Mouse (Mus musculus) MEL (cell line): Measurements from ENCODE around the gene Mnd1. TPM values are rescaled to one million over a fixed set of nuclear protein-coding genes. Genes with fewer than 3 reads are reported as not detected.
A peak's percentile ranks its signal among the peaks of the same experiment; 100 is the strongest.

Experiments used
- DNase-seq: peaks from one replicate; pipeline ENCODE4 v3.0.0; 2011; ENCODE audit warnings: low read depth, low spot score
- H3K27ac ChIP-seq: 2 replicates; pipeline ENCODE4 v1.5.1; 2012; ENCODE audit warnings: low read depth, mild to moderate bottlenecking, control low read depth, low read length, moderate library complexity; ENCODE audit not compliant: control insufficient read depth
- H3K27me3 ChIP-seq, 2 experiments: fragments of 150-350 bp in 1 of 2; sonication (generic) in 1 of 2; 2 replicates each; pipeline ENCODE4 v1.6.1; 2012; ENCODE audit warnings: low read length in 2 of 2, mild to moderate bottlenecking in 2 of 2, improper control_type of control experiment in 1 of 2, moderate library complexity in 1 of 2; ENCODE audit not compliant: insufficient read depth in 2 of 2, control insufficient read depth in 1 of 2
- H3K36me3 ChIP-seq, 2 experiments: 2 replicates each; pipeline ENCODE4 v1.6.1; 2012 to 2014; ENCODE audit warnings: low read length in 2 of 2, improper control_type of control experiment in 1 of 2, inconsistent platforms in 1 of 2, mild to moderate bottlenecking in 1 of 2; ENCODE audit not compliant: insufficient read depth in 2 of 2, control insufficient read depth in 1 of 2
- H3K4me1 ChIP-seq, 2 experiments: fragments of 150-350 bp in 1 of 2; sonication (generic) in 1 of 2; 2 replicates each; pipeline ENCODE4 v1.6.1; 2012; ENCODE audit warnings: low read length in 2 of 2, improper control_type of control experiment in 1 of 2, mild to moderate bottlenecking in 1 of 2; ENCODE audit not compliant: insufficient read depth in 2 of 2, control insufficient read depth in 1 of 2
- H3K4me3 ChIP-seq, 2 experiments: fragments of 150-350 bp in 1 of 2; sonication (generic) in 1 of 2; 2 replicates each; pipeline ENCODE4 v1.5.1; 2012; ENCODE audit warnings: low read depth in 2 of 2, low read length in 2 of 2, mild to moderate bottlenecking in 2 of 2, moderate library complexity in 2 of 2, control low read depth in 1 of 2, improper control_type of control experiment in 1 of 2; ENCODE audit not compliant: control insufficient read depth in 1 of 2, insufficient read depth in 1 of 2
- H3K79me2 ChIP-seq: 2 replicates; pipeline ENCODE4 v1.6.1; 2012; ENCODE audit warnings: mild to moderate bottlenecking, low read length, moderate library complexity; ENCODE audit not compliant: control insufficient read depth, poor library complexity, insufficient read depth
- H3K9ac ChIP-seq: 2 replicates; pipeline ENCODE4 v1.6.1; 2012; ENCODE audit warnings: low read depth, mild to moderate bottlenecking, control low read depth, low read length, moderate library complexity; ENCODE audit not compliant: control insufficient read depth, poor library complexity, severe bottlenecking
- H3K9me3 ChIP-seq: fragments of 150-350 bp; sonication (generic); replicated peaks from 2 replicates; pipeline ENCODE4 v1.6.1; 2012; ENCODE audit warnings: mild to moderate bottlenecking, low read length, improper control_type of control experiment, moderate library complexity; ENCODE audit not compliant: insufficient read depth
- CHD2 ChIP-seq: IDR thresholded peaks from 2 replicates; pipeline ENCODE4 v1.6.1; 2011; ENCODE audit warnings: low read length, improper control_type of control experiment
- CTCF ChIP-seq, 3 experiments: IDR thresholded peaks in 2 of 3; conservative IDR thresholded peaks in 1 of 3; 2 replicates each; pipeline ENCODE4 v1.5.1; 2011 to 2012; ENCODE audit warnings: low read length in 3 of 3, low read depth in 2 of 3, mild to moderate bottlenecking in 2 of 3, improper control_type of control experiment in 1 of 3, inconsistent platforms in 1 of 3, mixed read lengths in 1 of 3, moderate library complexity in 1 of 3; ENCODE audit not compliant: control insufficient read depth in 1 of 3, insufficient read depth in 1 of 3, poor library complexity in 1 of 3, severe bottlenecking in 1 of 3
- ELF1 ChIP-seq: IDR thresholded peaks from 2 replicates; pipeline ENCODE4 v1.6.1; 2014; ENCODE audit warnings: low read depth, mild to moderate bottlenecking, inconsistent platforms, low read length, improper control_type of control experiment, moderate library complexity
- EP300 ChIP-seq, 2 experiments: IDR thresholded peaks; 2 replicates each; pipeline ENCODE4 v1.6.1; 2011; ENCODE audit warnings: improper control_type of control experiment in 2 of 2, low read length in 2 of 2, low read depth in 1 of 2, mild to moderate bottlenecking in 1 of 2
- MAFK ChIP-seq: IDR thresholded peaks from 2 replicates; pipeline ENCODE4 v1.6.1; 2011; ENCODE audit warnings: low read depth, mild to moderate bottlenecking, low read length, improper control_type of control experiment, borderline replicate concordance
- NRF1 ChIP-seq: IDR thresholded peaks from 2 replicates; pipeline ENCODE4 v1.6.1; 2014; ENCODE audit warnings: low read depth, mild to moderate bottlenecking, inconsistent platforms, low read length, improper control_type of control experiment, moderate library complexity; ENCODE audit not compliant: poor library complexity, insufficient read depth, severe bottlenecking
- POLR2AphosphoS2 ChIP-seq: IDR thresholded peaks from 2 replicates; pipeline ENCODE4 v1.6.1; 2011; ENCODE audit warnings: low read length, improper control_type of control experiment
- RAD21 ChIP-seq: IDR thresholded peaks from 2 replicates; pipeline ENCODE4 v1.6.1; 2011; ENCODE audit warnings: mild to moderate bottlenecking, low read depth, low read length, improper control_type of control experiment
- SMC3 ChIP-seq: IDR thresholded peaks from 2 replicates; pipeline ENCODE4 v1.6.1; 2011; ENCODE audit warnings: low read depth, low read length, improper control_type of control experiment
- TAL1 ChIP-seq: IDR thresholded peaks from 2 replicates; pipeline ENCODE4 v1.6.1; 2012; ENCODE audit warnings: mild to moderate bottlenecking, inconsistent platforms, low read length, moderate library complexity, mixed read lengths
- TBP ChIP-seq: IDR thresholded peaks from 2 replicates; pipeline ENCODE4 v1.8.0; 2011; ENCODE audit warnings: low read depth, low read length, improper control_type of control experiment
- ZKSCAN1 ChIP-seq: IDR thresholded peaks from 2 replicates; pipeline ENCODE4 v1.6.1; 2012; ENCODE audit warnings: low read depth, mild to moderate bottlenecking, inconsistent platforms, low read length, improper control_type of control experiment, moderate library complexity
- polyA plus RNA-seq, 2 experiments: library from polyadenylated mRNA; stranded (reverse) in 1 of 2; unstranded in 1 of 2; fragments of >175 nt in 1 of 2; fragments of >200 nt in 1 of 2; gene quantifications; 2 replicates each; pipeline versions ENCODE4 v1.2.1 to v1.2.4; 2012; ENCODE audit warnings: low replicate concordance in 2 of 2, low read depth in 1 of 2; ENCODE audit not compliant: insufficient read length in 2 of 2, insufficient read depth in 1 of 2, missing spikeins in 1 of 2
- total RNA-seq: library from RNA; depleted of rRNA; stranded (reverse); fragments of 300-350 nt; gene quantifications from 2 replicates; pipeline ENCODE4 v1.2.3, GENCODE M21; 2012

Mnd1 gene
- total and polyA plus RNA-seq, 3 experiments, result 11.0 to 11.2 TPM; not detected in 1

DNA sequence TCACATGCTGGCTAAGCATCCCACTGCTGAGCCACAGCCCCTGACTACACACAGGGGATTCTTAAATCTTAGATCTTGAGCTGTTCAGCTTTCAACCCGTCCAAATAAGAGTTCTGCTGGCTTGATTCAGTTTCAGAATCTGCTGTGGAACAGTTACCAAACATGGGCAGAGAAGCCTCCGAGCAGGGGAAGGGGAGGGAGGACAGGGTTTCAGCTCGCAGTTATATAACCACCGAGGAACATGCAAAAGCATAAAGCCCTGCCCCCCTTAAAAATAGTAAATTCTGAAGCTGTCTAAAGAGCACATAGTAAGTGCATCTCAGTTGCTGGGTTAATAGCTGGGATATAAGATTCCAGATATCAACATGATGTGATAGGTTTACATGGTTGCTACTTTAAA lies 80.1 kb downstream of the Mnd1 start:
- TF ChIP-seq EP300 (IDR thresholded peaks at IDR 0.05; ENCODE audit: low read depth in 1 of 2, low read length in 2 of 2), result no peak
- TF ChIP-seq SMC3, result no peak
- TF ChIP-seq POLR2AphosphoS2, result no peak
- no peaks in the 10 kb centered on the region for H3K27me3 ChIP-seq
- no peak overlapping the region for H3K27ac ChIP-seq
- no peaks in the 10 kb centered on the region for H3K4me1 ChIP-seq
- H3K79me2 ChIP-seq, result no peaks in the 10 kb centered on the region
- H3K9me3 ChIP-seq, result no peaks in the 10 kb centered on the region
- DNase-seq, result no peak
- no peak overlapping the region for H3K4me3 ChIP-seq
- no peak overlapping the region for H3K9ac ChIP-seq
- H3K36me3 ChIP-seq, result no peaks in the 10 kb centered on the region

DNA sequence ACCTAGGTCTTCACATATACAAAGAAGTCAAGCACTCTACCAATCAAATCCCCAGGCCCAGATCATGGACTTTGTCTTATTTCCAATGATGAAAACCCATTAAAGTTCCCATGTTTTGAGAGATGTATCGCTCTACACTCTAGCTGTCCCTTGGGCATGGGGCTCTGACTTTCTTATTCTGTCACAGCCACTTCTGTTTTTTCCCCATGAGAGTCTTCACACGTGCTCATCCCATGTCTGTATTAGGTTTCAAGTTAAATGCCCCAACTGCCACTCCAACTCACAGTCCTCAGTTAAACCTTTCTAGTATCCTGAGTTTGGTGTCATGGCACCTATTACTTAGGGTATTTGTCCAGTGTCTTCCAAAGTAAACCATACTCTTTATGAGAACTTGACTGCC lies 80.8 kb downstream of the Mnd1 start:
- Histone ChIP-seq H3K4me3 (no peak overlapping the region), H3K9ac (no peak overlapping the region), H3K27ac (no peak overlapping the region), H3K27me3 (no peaks in the 10 kb centered on the region), H3K79me2 (no peaks in the 10 kb centered on the region)
- DNase-seq, result no peak
- TF ChIP-seq RAD21 (no peak), ELF1 (no peak), TAL1 (no peak), CTCF (IDR thresholded peaks at IDR 0.05 in 2 of 3, conservative IDR thresholded peaks at IDR 0.05 in 1 of 3; ENCODE audit: control insufficient read depth in 1 of 3, insufficient read depth in 1 of 3, low read depth in 2 of 3, low read length in 3 of 3, poor library complexity in 1 of 3, severe bottlenecking in 1 of 3) (no peak), TBP (no peak), NRF1 (no peak), ZKSCAN1 (no peak), CHD2 (no peak), POLR2AphosphoS2 (no peak)
- TF ChIP-seq, all 39 proteins: peak for 0
- no peaks in the 10 kb centered on the region for H3K36me3 ChIP-seq
- H3K9me3 ChIP-seq, result no peaks in the 10 kb centered on the region
- no peaks in the 10 kb centered on the region for H3K4me1 ChIP-seq

- Histone ChIP-seq H3K9ac (no peak overlapping the region), H3K27ac (no peak overlapping the region), H3K4me3 (no peak overlapping the region), H3K9me3 (no peaks in the 10 kb centered on the region), H3K36me3 (no peaks in the 10 kb centered on the region), H3K4me1 (no peaks in the 10 kb centered on the region), H3K27me3 (no peaks in the 10 kb centered on the region), H3K79me2 (no peaks in the 10 kb centered on the region)
- DNase-seq, result peak; percentile 13
- TF ChIP-seq RAD21 (peak; percentile 6), NRF1 (no peak), MAFK (no peak)
These were observed 83.9 kb downstream of the Mnd1 start for GRCm38 (mm10) chr3:84071641-84072040.
